Mouse (Mus musculus): Measurements from ENCODE around the gene Tgfb1i1. TPM values are rescaled to one million over a fixed set of nuclear protein-coding genes. Genes with fewer than 3 reads are reported as not detected.

Gene Tgfb1i1
- polyA plus RNA-seq, 1 experiment, result 15.1 TPM

- no peak for DNase-seq
- 23% methylated on average over 24 of the region's 24 CpGs for WGBS
- H3K27ac ChIP-seq (ENCODE audit: insufficient read depth, low read depth, low read length), result no peak overlapping the region
- TF ChIP-seq POLR2A (IDR thresholded peaks at IDR 0.05; ENCODE audit: low read depth, low read length), result no peak
- no peak for TF ChIP-seq CTCF (conservative IDR thresholded peaks at IDR 0.05; ENCODE audit: insufficient read depth, insufficient read length, low read depth, low read length)
- no peaks in the 10 kb centered on the region for H3K27me3 ChIP-seq (replicated peaks; ENCODE audit: control insufficient read depth, insufficient read depth, low read length)
- peaks cover 5% of the 10 kb centered on the region; the same call in 1 of the 2 replicates for H3K4me1 ChIP-seq (ENCODE audit: control insufficient read depth, insufficient read depth, low read length)
- no peaks in the 10 kb centered on the region for H3K36me3 ChIP-seq (ENCODE audit: control insufficient read depth, insufficient read depth, low read length)
- no peak overlapping the region for H3K4me3 ChIP-seq (ENCODE audit: insufficient read depth, low read depth, low read length)
Measured at GRCm38 (mm10) chr7:128252609-128253008, 6.0 kb downstream of the Tgfb1i1 start.

GRCm38 (mm10) chr7:128254978-128255377, 8.4 kb downstream of the Tgfb1i1 start:
- no peak overlapping the region for H3K27ac ChIP-seq (ENCODE audit: insufficient read depth, low read depth, low read length)
- TF ChIP-seq POLR2A (IDR thresholded peaks at IDR 0.05; ENCODE audit: low read depth, low read length) (no peak), CTCF (conservative IDR thresholded peaks at IDR 0.05; ENCODE audit: insufficient read depth, insufficient read length, low read depth, low read length) (no peak)
- peaks cover 5% of the 10 kb centered on the region; the same call in 1 of the 2 replicates for H3K4me1 ChIP-seq (ENCODE audit: control insufficient read depth, insufficient read depth, low read length)
- H3K4me3 ChIP-seq (ENCODE audit: insufficient read depth, low read depth, low read length), result no peak overlapping the region
- H3K36me3 ChIP-seq (ENCODE audit: control insufficient read depth, insufficient read depth, low read length), result no peaks in the 10 kb centered on the region
- no peak for DNase-seq
- no peaks in the 10 kb centered on the region for H3K27me3 ChIP-seq (replicated peaks; ENCODE audit: control insufficient read depth, insufficient read depth, low read length)
- 59% methylated on average over 2 of the region's 2 CpGs for WGBS

- Histone ChIP-seq H3K4me3 (ENCODE audit: insufficient read depth, low read depth, low read length) (no peak overlapping the region), H3K4me1 (ENCODE audit: control insufficient read depth, insufficient read depth, low read length) (peaks cover 5% of the 10 kb centered on the region; the same call in 1 of the 2 replicates), H3K27ac (ENCODE audit: insufficient read depth, low read depth, low read length) (no peak overlapping the region), H3K36me3 (ENCODE audit: control insufficient read depth, insufficient read depth, low read length) (no peaks in the 10 kb centered on the region), H3K27me3 (replicated peaks; ENCODE audit: control insufficient read depth, insufficient read depth, low read length) (no peaks in the 10 kb centered on the region)
- 92% methylated on average over 5 of the region's 5 CpGs for WGBS
- no peak for TF ChIP-seq CTCF (conservative IDR thresholded peaks at IDR 0.05; ENCODE audit: insufficient read depth, insufficient read length, low read depth, low read length)
- TF ChIP-seq POLR2A (IDR thresholded peaks at IDR 0.05; ENCODE audit: low read depth, low read length), result no peak
- DNase-seq, result no peak
Measured at GRCm38 (mm10) chr7:128255757-128256156, 9.1 kb downstream of the Tgfb1i1 start.

GRCm38 (mm10) chr7:128256783-128257334, 10.2 kb downstream of the Tgfb1i1 start:
- TF ChIP-seq POLR2A (IDR thresholded peaks at IDR 0.05; ENCODE audit: low read depth, low read length), result no peak
- TF ChIP-seq CTCF (conservative IDR thresholded peaks at IDR 0.05; ENCODE audit: insufficient read depth, insufficient read length, low read depth, low read length), result no peak

GRCm38 (mm10) chr7:128265411-128265810, 18.8 kb downstream of the Tgfb1i1 start, which contains the start of gene Slc5a2:
Slc5a2 (plus strand) TSS chr7:128265657.
- peak; percentile 75 for DNase-seq
- H3K4me3 ChIP-seq (ENCODE audit: insufficient read depth, low read depth, low read length), result peak within 1 kb of the TSS; percentile 51
- no peaks in the 10 kb centered on the region for H3K36me3 ChIP-seq (ENCODE audit: control insufficient read depth, insufficient read depth, low read length)
- no peaks in the 10 kb centered on the region for H3K27me3 ChIP-seq (replicated peaks; ENCODE audit: control insufficient read depth, insufficient read depth, low read length)
- no peaks in the 10 kb centered on the region for H3K4me1 ChIP-seq (ENCODE audit: control insufficient read depth, insufficient read depth, low read length)
- 56% methylated on average over 6 of the region's 6 CpGs for WGBS
- no peak for TF ChIP-seq CTCF (conservative IDR thresholded peaks at IDR 0.05; ENCODE audit: insufficient read depth, insufficient read length, low read depth, low read length)
- no peak for TF ChIP-seq POLR2A (IDR thresholded peaks at IDR 0.05; ENCODE audit: low read depth, low read length)
- peak within 1 kb of the TSS; percentile 46 for H3K27ac ChIP-seq (ENCODE audit: insufficient read depth, low read depth, low read length)

More at GRCm38 (mm10) chr7:128256783-128257334, 10.2 kb downstream of the Tgfb1i1 start:
- WGBS, result 21% methylated on average over 5 of the region's 5 CpGs
- Histone ChIP-seq H3K27ac (ENCODE audit: insufficient read depth, low read depth, low read length) (no peak overlapping the region), H3K4me3 (ENCODE audit: insufficient read depth, low read depth, low read length) (no peak overlapping the region), H3K27me3 (replicated peaks; ENCODE audit: control insufficient read depth, insufficient read depth, low read length) (no peaks in the 10 kb centered on the region), H3K36me3 (ENCODE audit: control insufficient read depth, insufficient read depth, low read length) (no peaks in the 10 kb centered on the region), H3K4me1 (ENCODE audit: control insufficient read depth, insufficient read depth, low read length) (peaks cover 5% of the 10 kb centered on the region; the same call in 1 of the 2 replicates)
- peak; percentile 38 for DNase-seq

- 59% methylated on average over 5 of the region's 5 CpGs for WGBS
- H3K27ac ChIP-seq (ENCODE audit: insufficient read depth, low read depth, low read length), result no peak overlapping the region
- TF ChIP-seq POLR2A (IDR thresholded peaks at IDR 0.05; ENCODE audit: low read depth, low read length) (no peak), CTCF (conservative IDR thresholded peaks at IDR 0.05; ENCODE audit: insufficient read depth, insufficient read length, low read depth, low read length) (no peak)
- peak; percentile 64 for DNase-seq
- H3K4me3 ChIP-seq (ENCODE audit: insufficient read depth, low read depth, low read length), result peak overlapping the region; percentile 51
- H3K36me3 ChIP-seq (ENCODE audit: control insufficient read depth, insufficient read depth, low read length), result no peaks in the 10 kb centered on the region
- H3K4me1 ChIP-seq (ENCODE audit: control insufficient read depth, insufficient read depth, low read length), result no peaks in the 10 kb centered on the region
- H3K27me3 ChIP-seq (replicated peaks; ENCODE audit: control insufficient read depth, insufficient read depth, low read length), result no peaks in the 10 kb centered on the region
Measured at GRCm38 (mm10) chr7:128266056-128266455, 19.4 kb downstream of the Tgfb1i1 start.

GRCm38 (mm10) chr7:128267391-128267790, 20.8 kb downstream of the Tgfb1i1 start:
- no peak for TF ChIP-seq CTCF (conservative IDR thresholded peaks at IDR 0.05; ENCODE audit: insufficient read depth, insufficient read length, low read depth, low read length)
- no peak for TF ChIP-seq POLR2A (IDR thresholded peaks at IDR 0.05; ENCODE audit: low read depth, low read length)
- no peaks in the 10 kb centered on the region for H3K4me1 ChIP-seq (ENCODE audit: control insufficient read depth, insufficient read depth, low read length)
- no peak overlapping the region for H3K27ac ChIP-seq (ENCODE audit: insufficient read depth, low read depth, low read length)

More at GRCm38 (mm10) chr7:128267391-128267790, 20.8 kb downstream of the Tgfb1i1 start:
- Histone ChIP-seq H3K36me3 (ENCODE audit: control insufficient read depth, insufficient read depth, low read length) (peaks cover 5% of the 10 kb centered on the region), H3K4me3 (ENCODE audit: insufficient read depth, low read depth, low read length) (peak overlapping the region; percentile 51), H3K27me3 (replicated peaks; ENCODE audit: control insufficient read depth, insufficient read depth, low read length) (no peaks in the 10 kb centered on the region)
- peak; percentile 71 for DNase-seq
- 56% methylated on average over 13 of the region's 13 CpGs for WGBS
